Mouse (Mus musculus) neural tube, embryonic 13.5 days (tissue): ENCODE measurements around the gene Carmil2. TPM values are rescaled to one million over a fixed set of nuclear protein-coding genes. Genes with fewer than 3 reads are reported as not detected.

ENCODE experiments used
- ATAC-seq: fragments of 200-750 bp; cut with Nextera tagmentation; 2 replicates; pipeline ENCODE4 v1.8.0; 2017; ENCODE audit warnings: low read depth, mild to moderate bottlenecking, moderate TSS enrichment, moderate library complexity
- H3K27ac ChIP-seq: fragments of 300-500 bp; sonication (generic); replicated peaks from 2 replicates; pipeline ENCODE4 v1.5.1; 2015; ENCODE audit warnings: moderate library complexity, mild to moderate bottlenecking, inconsistent platforms
- H3K27me3 ChIP-seq: fragments of 300-500 bp; sonication (generic); 2 replicates; pipeline ENCODE4 v1.6.1; 2015; ENCODE audit warnings: mild to moderate bottlenecking, inconsistent platforms
- H3K36me3 ChIP-seq: fragments of 300-500 bp; sonication (generic); 2 replicates; pipeline ENCODE4 v1.6.1; 2015; ENCODE audit warnings: mild to moderate bottlenecking, inconsistent platforms
- H3K4me1 ChIP-seq: fragments of 300-500 bp; sonication (generic); replicated peaks from 2 replicates; pipeline ENCODE4 v1.6.1; 2015; ENCODE audit warnings: inconsistent platforms
- H3K4me2 ChIP-seq: fragments of 300-500 bp; sonication (generic); 2 replicates; pipeline ENCODE4 v1.6.1; 2015; ENCODE audit warnings: inconsistent platforms, mild to moderate bottlenecking, moderate library complexity
- H3K4me3 ChIP-seq: fragments of 300-500 bp; sonication (generic); 2 replicates; pipeline ENCODE4 v1.5.1; 2015; ENCODE audit warnings: mild to moderate bottlenecking, inconsistent platforms
- H3K9ac ChIP-seq: fragments of 300-500 bp; sonication (generic); 2 replicates; pipeline ENCODE4 v1.6.1; 2015; ENCODE audit warnings: moderate library complexity, mild to moderate bottlenecking, inconsistent platforms
- H3K9me3 ChIP-seq: fragments of 300-500 bp; sonication (generic); 2 replicates; pipeline ENCODE4 v1.6.1; 2016; ENCODE audit warnings: inconsistent platforms
- WGBS: fragments of 180-500 bp; shearing (Covaris S2); methylation state at CpG from one replicate; pipeline ENCODE4 v1.1.7; 2015; 5-methylcytosine and 5-hydroxymethylcytosine counted together
- polyA plus RNA-seq: library from polyadenylated mRNA; unstranded; fragments of >200 nt; fragmentation: Nextera tagmentation; extraction: Ambion mirVana; gene quantifications from 2 replicates; pipeline ENCODE4 v1.2.1, GENCODE M21; 2015

The Carmil2 gene
- polyA plus RNA-seq, 1 experiment from 2014 or later: 20.2 TPM

- no peak for ATAC-seq
- no peak overlapping the region for H3K4me3 ChIP-seq
- peaks cover 18% of the 10 kb centered on the region for H3K4me1 ChIP-seq
- H3K4me2 ChIP-seq: no peak overlapping the region
- H3K27me3 ChIP-seq: no peaks in the 10 kb centered on the region
- no peaks in the 10 kb centered on the region for H3K9me3 ChIP-seq
- WGBS: 80% methylated on average over 4 of the region's 4 CpGs
- peaks cover 6% of the 10 kb centered on the region; the same call in 1 of the 2 replicates for H3K36me3 ChIP-seq
- H3K27ac ChIP-seq: no peak overlapping the region
- H3K9ac ChIP-seq: no peak overlapping the region
These were observed 57.2 kb downstream of the Carmil2 start for GRCm38 (mm10) chr8:105743301-105743700.

Other genes starting within 250 kb of the Carmil2 start
- 239 and 296 TPM in 2 replicates for gene Tppp3, start 214.7 kb upstream of the Carmil2 start, polyA plus RNA-seq
- gene Zdhhc1, start 189.4 kb upstream of the Carmil2 start, polyA plus RNA-seq: 27.8 and 31.9 TPM in 2 replicates
- 5.4 and 5.5 TPM in 2 replicates for gene Hsd11b2, start 167.5 kb upstream of the Carmil2 start, polyA plus RNA-seq
- 195 and 211 TPM in 2 replicates for gene Atp6v0d1, start 120.2 kb upstream of the Carmil2 start, polyA plus RNA-seq
- 30.5 and 35.9 TPM in 2 replicates for gene Ripor1, start 81.0 kb upstream of the Carmil2 start, polyA plus RNA-seq
- 105 and 118 TPM in 2 replicates for gene Ctcf, start 49.7 kb upstream of the Carmil2 start, polyA plus RNA-seq
- gene Agrp, start 48.9 kb upstream of the Carmil2 start, polyA plus RNA-seq: 2.0 TPM in 2 replicates
- 77.1 and 87.1 TPM in 2 replicates for gene Acd, start 14.8 kb downstream of the Carmil2 start, polyA plus RNA-seq
- gene Pard6a, start 14.9 kb downstream of the Carmil2 start, polyA plus RNA-seq: 47.7 and 48.0 TPM in 2 replicates
- not detected in 2 replicates for gene 4933405L10Rik, start 21.4 kb downstream of the Carmil2 start, polyA plus RNA-seq
- gene Enkd1, start 21.9 kb downstream of the Carmil2 start, polyA plus RNA-seq: 10.3 and 11.2 TPM in 2 replicates
- gene Gfod2, start 72.4 kb downstream of the Carmil2 start, polyA plus RNA-seq: 66.7 and 72.4 TPM in 2 replicates
- 11.6 and 13.0 TPM in 2 replicates for gene Ranbp10, start 141.1 kb downstream of the Carmil2 start, polyA plus RNA-seq
- gene Tsnaxip1, start 141.5 kb downstream of the Carmil2 start, polyA plus RNA-seq: 0.46 and 0.54 TPM in 2 replicates
- 52.7 and 63.8 TPM in 2 replicates for gene Cenpt, start 167.0 kb downstream of the Carmil2 start, polyA plus RNA-seq
- gene Thap11, start 168.9 kb downstream of the Carmil2 start, polyA plus RNA-seq: 61.4 and 64.1 TPM in 2 replicates
- gene Nutf2, start 174.3 kb downstream of the Carmil2 start, polyA plus RNA-seq: 198 and 201 TPM in 2 replicates
- 43.9 and 48.6 TPM in 2 replicates for gene Edc4, start 194.6 kb downstream of the Carmil2 start, polyA plus RNA-seq
- gene Nrn1l, start 207.3 kb downstream of the Carmil2 start, polyA plus RNA-seq: 0.46 and 0.54 TPM in 2 replicates
- gene Pskh1, start 214.2 kb downstream of the Carmil2 start, polyA plus RNA-seq: 14.2 and 14.3 TPM in 2 replicates
- gene Ctrl, start 247.6 kb downstream of the Carmil2 start, polyA plus RNA-seq: 3.1 and 3.6 TPM in 2 replicates